Mouse (Mus musculus) cortical plate, adult 2 months (tissue): ENCODE measurements at regions not wholly inside any gene's neighbourhood (a gene's known extent, or its start where the extent isn't known, plus 50 kb on each side); places are given as distances from the start of the nearest gene placed in this dataset.

Source experiments
- CTCF ChIP-seq: fragments of 200-500 bp; IDR thresholded peaks from 2 replicates; pipeline ENCODE4 v1.5.1; 2011; ENCODE audit warnings: mild to moderate bottlenecking, control low read depth, low read length; ENCODE audit not compliant: insufficient read depth; ENCODE audit errors: extremely low read depth
- POLR2A ChIP-seq: fragments of 200-500 bp; IDR thresholded peaks from 2 replicates; pipeline ENCODE4 v1.6.1; 2011; ENCODE audit warnings: mild to moderate bottlenecking, low read length, control low read depth; ENCODE audit not compliant: insufficient read depth; ENCODE audit errors: extremely low read depth

- TF ChIP-seq CTCF (no peak), POLR2A (no peak)
Observed at GRCm38 (mm10) chr2:128361436-128361835, 229.6 kb upstream of the Spdye4c start.
